Mouse (Mus musculus) lung, embryonic 16.5 days (tissue): ENCODE results near the gene Ccdc103. TPM values are rescaled to one million over a fixed set of nuclear protein-coding genes. Genes with fewer than 3 reads are reported as not detected.

Source experiments
- ATAC-seq: fragments of 200-750 bp; cut with Nextera tagmentation; 2 replicates; pipeline ENCODE4 v1.8.0; 2017; ENCODE audit warnings: low read depth, mild to moderate bottlenecking, moderate library complexity
- H3K27ac ChIP-seq: fragments of 300-500 bp; sonication (generic); 2 replicates; pipeline ENCODE4 v1.5.1; 2014; ENCODE audit warnings: mild to moderate bottlenecking, control low read depth, low read length
- H3K27me3 ChIP-seq: fragments of 300-500 bp; sonication (generic); 2 replicates; pipeline ENCODE4 v1.6.1; 2014; ENCODE audit warnings: low read depth, low read length, mixed read lengths; ENCODE audit not compliant: control insufficient read depth, insufficient read depth
- H3K36me3 ChIP-seq: fragments of 300-500 bp; sonication (generic); 2 replicates; pipeline ENCODE4 v1.6.1; 2014; ENCODE audit warnings: low read length; ENCODE audit not compliant: control insufficient read depth, insufficient read depth
- H3K4me1 ChIP-seq: fragments of 300-500 bp; sonication (generic); replicated peaks from 2 replicates; pipeline ENCODE4 v1.6.1; 2014; ENCODE audit warnings: low read length, mixed read lengths; ENCODE audit not compliant: control insufficient read depth, insufficient read depth
- H3K4me2 ChIP-seq: fragments of 300-500 bp; sonication (generic); 2 replicates; pipeline ENCODE4 v1.6.1; 2014; ENCODE audit warnings: low read depth, low read length, control low read depth
- H3K4me3 ChIP-seq: fragments of 300-500 bp; sonication (generic); 2 replicates; pipeline ENCODE4 v1.5.1; 2014; ENCODE audit warnings: mild to moderate bottlenecking, low read length, control low read depth
- H3K9ac ChIP-seq: fragments of 300-500 bp; sonication (generic); 2 replicates; pipeline ENCODE4 v1.6.1; 2014; ENCODE audit warnings: low read length, control low read depth
- H3K9me3 ChIP-seq: fragments of 300-500 bp; sonication (generic); 2 replicates; pipeline ENCODE4 v1.6.1; 2016; ENCODE audit warnings: low read length; ENCODE audit not compliant: control insufficient read depth
- WGBS: fragments of 180-500 bp; shearing (Covaris S2); extraction: QIAGEN DNeasy Blood & Tissue Kit; methylation state at CpG from one replicate; pipeline ENCODE4 v1.1.7; 2014; 5-methylcytosine and 5-hydroxymethylcytosine counted together
- polyA plus RNA-seq: library from polyadenylated mRNA; unstranded; fragments of >200 nt; fragmentation: Nextera tagmentation; extraction: Ambion mirVana; gene quantifications from 2 replicates; pipeline ENCODE4 v1.2.1, GENCODE M21; 2015

The Ccdc103 gene
- 3.9 and 5.4 TPM in 2 replicates for polyA plus RNA-seq

- peak; percentile 93 for ATAC-seq
- under 1% methylated on average over 60 of the region's 62 CpGs for WGBS
Observed at GRCm38 (mm10) chr11:102880585-102881313, at the start of gene Ccdc103, which contains the start of gene Eftud2. TSS of gene Ccdc103 (plus strand) at chr11:102881204. TSS of gene Eftud2 (minus strand) at chr11:102880985.

DNA sequence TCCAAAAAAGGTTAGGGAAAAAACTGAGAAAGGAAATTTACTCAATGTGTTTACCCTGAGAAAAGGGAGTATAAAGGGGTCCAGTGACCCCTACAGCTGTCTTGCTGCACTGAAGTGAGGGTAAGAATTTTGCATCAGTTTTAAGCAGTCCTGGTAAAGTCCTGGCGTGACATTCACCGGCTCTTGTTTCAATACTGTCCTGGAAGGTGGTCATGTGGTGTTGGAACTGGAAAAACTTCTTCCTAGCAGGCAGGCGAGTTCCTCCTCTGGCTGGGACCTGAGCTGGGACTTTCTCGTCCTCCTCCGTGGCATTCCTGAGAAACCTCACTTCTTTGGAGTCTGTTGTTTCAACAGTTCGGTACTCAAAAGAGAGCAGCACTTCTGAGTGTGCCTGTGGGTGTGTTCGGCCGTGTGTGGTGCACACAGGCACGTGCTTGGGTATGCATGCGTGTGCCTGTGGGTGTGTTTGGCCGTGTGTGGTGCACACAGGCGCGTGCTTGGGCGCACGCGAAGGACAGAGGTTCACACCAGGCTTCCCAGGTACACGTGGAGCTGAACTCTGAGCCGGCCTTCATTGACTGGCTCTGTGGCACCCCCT, 48.2 kb upstream of the Ccdc103 start:
- peak; percentile 61 for ATAC-seq
- 42% methylated on average over 18 of the region's 18 CpGs for WGBS
- peaks cover 7% of the 10 kb centered on the region for H3K36me3 ChIP-seq
- peaks cover 11% of the 10 kb centered on the region; the same call in 1 of the 2 replicates for H3K4me1 ChIP-seq
- peak overlapping the region; percentile 57 for H3K27ac ChIP-seq
- H3K9ac ChIP-seq = no peak overlapping the region
- no peak overlapping the region for H3K4me3 ChIP-seq
- H3K9me3 ChIP-seq = no peaks in the 10 kb centered on the region
- no peaks in the 10 kb centered on the region for H3K27me3 ChIP-seq
- peak overlapping the region; percentile 15; the same call in 1 of the 2 replicates for H3K4me2 ChIP-seq

More at GRCm38 (mm10) chr11:102880585-102881313, at the start of gene Ccdc103, which contains the start of gene Eftud2:
- peaks cover 10% of the 10 kb centered on the region for H3K36me3 ChIP-seq
- peak within 1 kb of the TSS; percentile 87 for H3K9ac ChIP-seq
- no peaks in the 10 kb centered on the region for H3K9me3 ChIP-seq
- H3K27ac ChIP-seq = peak within 1 kb of the TSS; percentile 76
- H3K27me3 ChIP-seq = no peaks in the 10 kb centered on the region; the same call in 1 of the 2 replicates
- H3K4me1 ChIP-seq = peaks cover 16% of the 10 kb centered on the region
- H3K4me3 ChIP-seq = peak within 1 kb of the TSS; percentile 90
- peak within 1 kb of the TSS; percentile 69 for H3K4me2 ChIP-seq

DNA sequence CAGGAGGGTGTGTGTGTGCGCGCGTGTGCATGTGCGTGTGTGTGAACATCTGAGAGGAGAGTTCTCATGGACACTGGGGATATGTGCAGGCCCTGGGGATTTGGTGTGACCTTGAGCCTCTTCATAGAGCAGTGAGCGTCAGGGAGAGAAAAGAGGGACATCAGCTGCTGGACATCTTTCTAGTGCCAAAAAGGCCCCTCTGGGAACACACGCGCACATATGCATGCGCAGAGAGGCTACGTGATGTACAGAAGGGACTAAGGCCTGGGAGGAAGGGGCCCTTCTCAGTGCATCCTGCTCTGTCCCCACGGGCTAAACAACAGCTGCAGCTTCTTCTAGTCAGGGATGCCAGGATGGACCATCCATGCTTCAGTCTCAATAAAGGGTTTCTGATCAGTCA, 46.8 kb upstream of the Ccdc103 start:
- H3K9ac ChIP-seq = no peak overlapping the region
- H3K4me3 ChIP-seq = no peak overlapping the region
- H3K27me3 ChIP-seq = no peaks in the 10 kb centered on the region
- H3K27ac ChIP-seq = peak overlapping the region; percentile 44
- peaks cover 13% of the 10 kb centered on the region for H3K36me3 ChIP-seq
- no peak overlapping the region for H3K4me2 ChIP-seq
- WGBS = 75% methylated on average over 10 of the region's 10 CpGs
- peaks cover 11% of the 10 kb centered on the region; the same call in 1 of the 2 replicates for H3K4me1 ChIP-seq
- H3K9me3 ChIP-seq = no peaks in the 10 kb centered on the region
- ATAC-seq = peak; percentile 61

- no peak for ATAC-seq
- H3K9ac ChIP-seq = no peak within 1 kb of the TSS
- H3K9me3 ChIP-seq = no peaks in the 10 kb centered on the region
- peaks cover 21% of the 10 kb centered on the region for H3K36me3 ChIP-seq
- no peaks in the 10 kb centered on the region for H3K27me3 ChIP-seq
- H3K4me2 ChIP-seq = no peak within 1 kb of the TSS
- peak within 1 kb of the TSS; percentile 40 for H3K27ac ChIP-seq
- peaks cover 11% of the 10 kb centered on the region; the same call in 1 of the 2 replicates for H3K4me1 ChIP-seq
- 70% methylated on average over 4 of the region's 4 CpGs for WGBS
- H3K4me3 ChIP-seq = peak within 1 kb of the TSS; percentile 2; the same call in 1 of the 2 replicates
Observed at GRCm38 (mm10) chr11:102835549-102835948, 45.5 kb upstream of the Ccdc103 start, which contains the start of gene Higd1b. TSS of gene Higd1b (plus strand) at chr11:102835849.

GRCm38 (mm10) chr11:102836146-102836545, 44.9 kb upstream of the Ccdc103 start:
- no peak for ATAC-seq
- Histone ChIP-seq H3K4me3 (no peak overlapping the region; the same call in 1 of the 2 replicates), H3K36me3 (peaks cover 25% of the 10 kb centered on the region)

GRCm38 (mm10) chr11:102837385-102837784, 43.6 kb upstream of the Ccdc103 start:
- Histone ChIP-seq H3K9ac (0 out of 2 replicates have a peak overlapping the region, but pooled peaks have one; percentile 9), H3K4me1 (peaks cover 8% of the 10 kb centered on the region; the same call in 1 of the 2 replicates), H3K4me2 (no peak overlapping the region), H3K9me3 (no peaks in the 10 kb centered on the region), H3K27me3 (no peaks in the 10 kb centered on the region), H3K27ac (peak overlapping the region; percentile 32; the same call in 1 of the 2 replicates), H3K36me3 (peaks cover 31% of the 10 kb centered on the region), H3K4me3 (no peak overlapping the region)
- 80% methylated on average over 1 of the region's 1 CpGs for WGBS
- no peak for ATAC-seq

More at GRCm38 (mm10) chr11:102836146-102836545, 44.9 kb upstream of the Ccdc103 start:
- no peak overlapping the region; the same call in 1 of the 2 replicates for H3K27ac ChIP-seq
- WGBS = 75% methylated on average over 9 of the region's 9 CpGs
- no peak overlapping the region for H3K9ac ChIP-seq
- H3K27me3 ChIP-seq = no peaks in the 10 kb centered on the region
- no peak overlapping the region for H3K4me2 ChIP-seq
- H3K4me1 ChIP-seq = peaks cover 11% of the 10 kb centered on the region; the same call in 1 of the 2 replicates
- no peaks in the 10 kb centered on the region for H3K9me3 ChIP-seq

DNA sequence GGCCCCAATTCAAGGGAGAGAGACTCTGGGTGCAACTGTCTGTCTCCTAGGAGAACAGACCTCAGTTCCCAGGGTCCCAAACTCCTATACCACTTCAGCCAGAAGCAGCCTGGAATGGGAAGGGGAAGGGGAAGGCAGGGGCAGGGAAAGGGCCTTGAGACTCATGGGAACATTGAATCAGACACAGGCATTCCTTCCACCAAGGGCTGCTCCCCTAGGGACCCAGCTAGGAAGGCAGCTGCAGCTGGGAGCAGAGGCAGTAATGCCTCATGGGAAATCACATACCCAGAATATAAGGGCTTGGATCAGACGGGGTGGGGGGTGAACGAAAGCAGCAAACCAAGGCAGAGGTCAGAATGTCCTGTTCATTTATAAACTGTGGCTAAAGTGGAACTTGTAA, 42.9 kb upstream of the Ccdc103 start:
- Histone ChIP-seq H3K4me1 (peaks cover 2% of the 10 kb centered on the region; the same call in 1 of the 2 replicates), H3K4me2 (no peak overlapping the region), H3K9me3 (no peaks in the 10 kb centered on the region), H3K27ac (peak overlapping the region; percentile 32; the same call in 1 of the 2 replicates), H3K4me3 (no peak overlapping the region), H3K9ac (no peak overlapping the region), H3K27me3 (no peaks in the 10 kb centered on the region), H3K36me3 (peaks cover 38% of the 10 kb centered on the region)
- WGBS = 67% methylated on average over 2 of the region's 2 CpGs
- peak; percentile 44; the same call in 1 of the 2 replicates for ATAC-seq

GRCm38 (mm10) chr11:102838616-102839150, 42.3 kb upstream of the Ccdc103 start:
- Histone ChIP-seq H3K4me1 (no peaks in the 10 kb centered on the region), H3K27ac (peak overlapping the region; percentile 31; the same call in 1 of the 2 replicates), H3K36me3 (peaks cover 40% of the 10 kb centered on the region), H3K4me2 (peak overlapping the region; percentile 8; the same call in 1 of the 2 replicates), H3K9ac (no peak overlapping the region), H3K27me3 (no peaks in the 10 kb centered on the region), H3K4me3 (no peak overlapping the region), H3K9me3 (no peaks in the 10 kb centered on the region)
- no peak for ATAC-seq
- 78% methylated on average over 9 of the region's 9 CpGs for WGBS
